In genomic region chr5:122951056-122951912, GRCm38 (mm10) we compare ENCODE assay signal across 8 mouse cellular contexts. TPM values are rescaled to one million over a fixed set of nuclear protein-coding genes. Genes with fewer than 3 reads are reported as not detected.
A peak's percentile ranks its signal among the peaks of the same experiment; 100 is the strongest.
DNase-seq lines count a peak whose midpoint lies in the region; ATAC-seq and TF ChIP-seq lines count a peak whose summit lies in the region.

No protein-coding gene starts in this region.

- H3K79me2 ChIP-seq in liver, adult 2 months (ENCODE audit: control insufficient read depth, insufficient read depth, low read length) = no peaks in the 10 kb centered on the region

- ATAC-seq in midbrain, embryonic 15.5 days (replicated peaks) = peak; percentile 44

- no peak for TF ChIP-seq CTCF in kidney, adult 2 months (conservative IDR thresholded peaks at IDR 0.05; ENCODE audit: insufficient read depth, insufficient read length, low read depth, low read length)
- no peak for TF ChIP-seq CTCF in liver, adult 2 months (IDR thresholded peaks at IDR 0.05; ENCODE audit: low read depth, low read length)

- peak overlapping the region; percentile 54 for H3K4me3 ChIP-seq in embryonic facial prominence, embryonic 10.5 days
- peak overlapping the region; percentile 63 for H3K4me3 ChIP-seq in heart, embryonic 10.5 days
- H3K4me3 ChIP-seq in kidney, adult 2 months (ENCODE audit: insufficient read depth, low read depth, low read length) = peak overlapping the region; percentile 24
- H3K4me3 ChIP-seq in liver, adult 2 months (ENCODE audit: insufficient read depth, low read depth, low read length) = peak overlapping the region; percentile 52; the same call in 1 of the 2 replicates
- H3K4me3 ChIP-seq in midbrain, embryonic 15.5 days = peak overlapping the region; percentile 42

- peaks cover 50% of the 10 kb centered on the region for H3K27me3 ChIP-seq in embryonic facial prominence, embryonic 10.5 days (replicated peaks; ENCODE audit: low read depth, poor library complexity, severe bottlenecking)
- peaks cover 46% of the 10 kb centered on the region for H3K27me3 ChIP-seq in heart, embryonic 10.5 days (ENCODE audit: insufficient read depth, poor library complexity, severe bottlenecking)
- no peaks in the 10 kb centered on the region for H3K27me3 ChIP-seq in kidney, adult 2 months (replicated peaks; ENCODE audit: control insufficient read depth, insufficient read depth, low read length)
- no peaks in the 10 kb centered on the region for H3K27me3 ChIP-seq in liver, adult 2 months (ENCODE audit: control insufficient read depth, insufficient read depth, low read length)
- H3K27me3 ChIP-seq in midbrain, embryonic 15.5 days (replicated peaks) = peaks cover 6% of the 10 kb centered on the region; the same call in 1 of the 2 replicates

- peak overlapping the region; percentile 40 for H3K9ac ChIP-seq in liver, adult 2 months (ENCODE audit: low read depth, low read length)
- H3K9ac ChIP-seq in midbrain, embryonic 15.5 days = peak overlapping the region; percentile 47

- H3K4me2 ChIP-seq in midbrain, embryonic 15.5 days = peak overlapping the region; percentile 75

- no peak for TF ChIP-seq POLR2A in kidney, adult 2 months (IDR thresholded peaks at IDR 0.05; ENCODE audit: low read depth, low read length)
- no peak for TF ChIP-seq POLR2A in liver, adult 2 months (IDR thresholded peaks at IDR 0.05; ENCODE audit: extremely low read depth, insufficient read depth, low read length)

- H3K27ac ChIP-seq in embryonic facial prominence, embryonic 10.5 days (replicated peaks) = peak overlapping the region; percentile 62; the same call in 1 of the 2 replicates
- peak overlapping the region; percentile 83 for H3K27ac ChIP-seq in heart, embryonic 10.5 days
- H3K27ac ChIP-seq in kidney, adult 2 months (ENCODE audit: insufficient read depth, low read depth, low read length) = peak overlapping the region; percentile 46
- H3K27ac ChIP-seq in liver, adult 2 months (replicated peaks; ENCODE audit: insufficient read depth, low read depth, low read length) = peak overlapping the region; percentile 32
- peak overlapping the region; percentile 74 for H3K27ac ChIP-seq in midbrain, embryonic 15.5 days

- H3K36me3 ChIP-seq in embryonic facial prominence, embryonic 10.5 days (replicated peaks) = peaks cover 26% of the 10 kb centered on the region
- H3K36me3 ChIP-seq in heart, embryonic 10.5 days = peaks cover 13% of the 10 kb centered on the region
- H3K36me3 ChIP-seq in kidney, adult 2 months (ENCODE audit: control insufficient read depth, insufficient read depth, low read length) = no peaks in the 10 kb centered on the region
- no peaks in the 10 kb centered on the region for H3K36me3 ChIP-seq in liver, adult 2 months (ENCODE audit: control insufficient read depth, insufficient read depth, low read length)
- H3K36me3 ChIP-seq in midbrain, embryonic 15.5 days (replicated peaks) = no peaks in the 10 kb centered on the region

- peak; percentile 43 for DNase-seq in layer of hippocampus, adult 11-12 months (ENCODE audit: low spot score)
- DNase-seq in layer of hippocampus, adult 9-10 months (ENCODE audit: low spot score) = no peak
- peak; percentile 57 for DNase-seq in embryonic facial prominence, embryonic 10.5 days (ENCODE audit: low spot score)
- no peak for DNase-seq in heart, embryonic 10.5 days (ENCODE audit: low spot score)
- DNase-seq in kidney, adult 2 months = peak; percentile 93
- peak; percentile 80 for DNase-seq in liver, adult 2 months (ENCODE audit: extremely low read depth, low read depth, low spot score)
- DNase-seq in spleen, postnatal 14 days (ENCODE audit: low spot score in 2 of 2) = peak; percentile 24 to 44

- 6% methylated on average over 30 of the region's 30 CpGs for WGBS in embryonic facial prominence, embryonic 10.5 days
- 12% methylated on average over 30 of the region's 30 CpGs for WGBS in heart, embryonic 10.5 days
- 2% methylated on average over 30 of the region's 30 CpGs for WGBS in kidney, adult 2 months
- WGBS in liver, adult 2 months = 4% methylated on average over 30 of the region's 30 CpGs
- 3% methylated on average over 30 of the region's 30 CpGs for WGBS in midbrain, embryonic 15.5 days

- H3K9me3 ChIP-seq in embryonic facial prominence, embryonic 10.5 days = no peaks in the 10 kb centered on the region
- no peaks in the 10 kb centered on the region for H3K9me3 ChIP-seq in heart, embryonic 10.5 days
- no peaks in the 10 kb centered on the region for H3K9me3 ChIP-seq in midbrain, embryonic 15.5 days

- H3K4me1 ChIP-seq in embryonic facial prominence, embryonic 10.5 days = peaks cover 32% of the 10 kb centered on the region
- peaks cover 27% of the 10 kb centered on the region for H3K4me1 ChIP-seq in heart, embryonic 10.5 days
- peaks cover 17% of the 10 kb centered on the region for H3K4me1 ChIP-seq in kidney, adult 2 months (ENCODE audit: control insufficient read depth, insufficient read depth, low read length)
- H3K4me1 ChIP-seq in liver, adult 2 months (ENCODE audit: control insufficient read depth, insufficient read depth, low read length) = peaks cover 11% of the 10 kb centered on the region
- peaks cover 34% of the 10 kb centered on the region for H3K4me1 ChIP-seq in midbrain, embryonic 15.5 days

RNA-seq across cellular contexts. Expression of gene Kdm2b, which starts 38.3 kb away (rescaled TPM):
- polyA plus RNA-seq in embryonic facial prominence, embryonic 10.5 days (2016; fragmentation: Nextera tagmentation; extraction: Ambion mirVana) = 88.1 and 92.1 TPM in 2 replicates
- polyA plus RNA-seq in heart, embryonic 10.5 days (2016; fragmentation: Nextera tagmentation; extraction: Ambion mirVana) = 35.5 and 47.1 TPM in 2 replicates
- 9.6 and 10.9 TPM in 2 replicates for polyA plus RNA-seq in kidney, adult 2 months (2012; rRNA removed)
- total RNA-seq in liver, adult 2 months (2014; rRNA removed) = 3.0 and 4.9 TPM in 2 replicates
- polyA plus RNA-seq in liver, adult 2 months (2012; rRNA removed) = 5.5 and 7.1 TPM in 2 replicates
- polyA plus RNA-seq in midbrain, embryonic 15.5 days (2015; fragmentation: Nextera tagmentation; extraction: Ambion mirVana) = 115 and 123 TPM in 2 replicates

Comparison
In these comparisons a context has a peak if more than half of its experiments do, and no peak if none do; other contexts are left out.
1. DNase-seq: peak in layer of hippocampus, adult 11-12 months (single experiment), embryonic facial prominence, embryonic 10.5 days (single experiment), kidney, adult 2 months (single experiment), liver, adult 2 months (single experiment) and spleen, postnatal 14 days (2 of 2); none in layer of hippocampus, adult 9-10 months (single experiment) and heart, embryonic 10.5 days (single experiment).
2. H3K27ac ChIP-seq: peak in every context shown above with its lines; median percentile 83 in heart, embryonic 10.5 days; 74 in midbrain, embryonic 15.5 days; 62 in embryonic facial prominence, embryonic 10.5 days; 46 in kidney, adult 2 months; 32 in liver, adult 2 months.
3. Peak in every context shown above with its lines, with median percentiles within 50 percentile points of each other: H3K4me3 ChIP-seq.